Mouse (Mus musculus): ENCODE data around the gene Vav2.

The Vav2 gene

GRCm38 (mm10) chr2:27247487-27247863 lies 179.4 kb downstream of the Vav2 start:
- DNase-seq = no peak

GRCm38 (mm10) chr2:27246712-27247486 lies 179.9 kb downstream of the Vav2 start:
- DNase-seq = peak; percentile 64

- DNase-seq = no peak
Observed at GRCm38 (mm10) chr2:27245947-27246346, 180.9 kb downstream of the Vav2 start.

GRCm38 (mm10) chr2:27237342-27237741 lies 189.5 kb downstream of the Vav2 start:
- peak; percentile 67 for DNase-seq

- DNase-seq = peak; percentile 90
Observed at GRCm38 (mm10) chr2:27235729-27236128, 191.1 kb downstream of the Vav2 start.

GRCm38 (mm10) chr2:27232376-27232775 lies 194.5 kb downstream of the Vav2 start:
- no peak for DNase-seq

GRCm38 (mm10) chr2:27229481-27230105 lies 197.2 kb downstream of the Vav2 start:
- no peak for DNase-seq

- no peak for DNase-seq
Observed at GRCm38 (mm10) chr2:27228809-27229480, 197.9 kb downstream of the Vav2 start.

GRCm38 (mm10) chr2:27226572-27226971 lies 200.3 kb downstream of the Vav2 start:
- no peak for DNase-seq

- peak; percentile 27 for DNase-seq
Observed at GRCm38 (mm10) chr2:27223012-27223421, 203.8 kb downstream of the Vav2 start.

- no peak for DNase-seq
Observed at GRCm38 (mm10) chr2:27218569-27218968, 208.3 kb downstream of the Vav2 start.

- DNase-seq = no peak
Observed at GRCm38 (mm10) chr2:27218121-27218544, 208.7 kb downstream of the Vav2 start.

- no peak for DNase-seq
Observed at GRCm38 (mm10) chr2:27215537-27215936, 211.3 kb downstream of the Vav2 start.
